Mouse (Mus musculus) lung, embryonic 16.5 days (tissue): ENCODE data around the gene Gpc6. TPM values are rescaled to one million over a fixed set of nuclear protein-coding genes. Genes with fewer than 3 reads are reported as not detected.

Experiments used
- ATAC-seq: fragments of 200-750 bp; cut with Nextera tagmentation; 2 replicates; pipeline ENCODE4 v1.8.0; 2017; ENCODE audit warnings: low read depth, mild to moderate bottlenecking, moderate library complexity
- H3K27ac ChIP-seq: fragments of 300-500 bp; sonication (generic); 2 replicates; pipeline ENCODE4 v1.5.1; 2014; ENCODE audit warnings: mild to moderate bottlenecking, control low read depth, low read length
- H3K27me3 ChIP-seq: fragments of 300-500 bp; sonication (generic); 2 replicates; pipeline ENCODE4 v1.6.1; 2014; ENCODE audit warnings: low read depth, low read length, mixed read lengths; ENCODE audit not compliant: control insufficient read depth, insufficient read depth
- H3K36me3 ChIP-seq: fragments of 300-500 bp; sonication (generic); 2 replicates; pipeline ENCODE4 v1.6.1; 2014; ENCODE audit warnings: low read length; ENCODE audit not compliant: control insufficient read depth, insufficient read depth
- H3K4me1 ChIP-seq: fragments of 300-500 bp; sonication (generic); replicated peaks from 2 replicates; pipeline ENCODE4 v1.6.1; 2014; ENCODE audit warnings: low read length, mixed read lengths; ENCODE audit not compliant: control insufficient read depth, insufficient read depth
- H3K4me2 ChIP-seq: fragments of 300-500 bp; sonication (generic); 2 replicates; pipeline ENCODE4 v1.6.1; 2014; ENCODE audit warnings: low read depth, low read length, control low read depth
- H3K4me3 ChIP-seq: fragments of 300-500 bp; sonication (generic); 2 replicates; pipeline ENCODE4 v1.5.1; 2014; ENCODE audit warnings: mild to moderate bottlenecking, low read length, control low read depth
- H3K9ac ChIP-seq: fragments of 300-500 bp; sonication (generic); 2 replicates; pipeline ENCODE4 v1.6.1; 2014; ENCODE audit warnings: low read length, control low read depth
- H3K9me3 ChIP-seq: fragments of 300-500 bp; sonication (generic); 2 replicates; pipeline ENCODE4 v1.6.1; 2016; ENCODE audit warnings: low read length; ENCODE audit not compliant: control insufficient read depth
- WGBS: fragments of 180-500 bp; shearing (Covaris S2); extraction: QIAGEN DNeasy Blood & Tissue Kit; methylation state at CpG from one replicate; pipeline ENCODE4 v1.1.7; 2014; 5-methylcytosine and 5-hydroxymethylcytosine counted together
- polyA plus RNA-seq: library from polyadenylated mRNA; unstranded; fragments of >200 nt; fragmentation: Nextera tagmentation; extraction: Ambion mirVana; gene quantifications from 2 replicates; pipeline ENCODE4 v1.2.1, GENCODE M21; 2015

Gene Gpc6
- polyA plus RNA-seq, 1 experiment from 2014 or later = 26.1 TPM

DNA sequence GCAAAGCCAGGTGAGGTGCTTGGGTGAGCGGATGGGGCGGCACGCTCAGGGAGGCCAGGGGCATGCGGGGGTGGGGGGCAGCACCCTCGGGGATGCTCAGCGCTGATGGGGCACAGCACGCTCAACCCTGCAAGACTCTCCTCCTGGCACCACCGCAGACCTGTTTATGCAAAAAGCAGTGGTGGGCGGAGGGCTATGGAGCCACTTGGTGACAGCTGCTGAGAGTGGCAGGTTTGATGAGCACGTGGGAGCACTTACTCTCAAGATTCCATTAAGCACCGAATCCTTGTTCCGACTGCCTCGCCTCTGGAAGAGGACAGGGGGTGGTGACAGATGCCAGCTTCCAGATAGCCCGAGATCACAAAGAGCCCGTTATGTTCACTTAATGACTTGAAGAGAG is 1026.2 kb downstream of the Gpc6 start:
- Histone ChIP-seq H3K27ac (no peak overlapping the region), H3K36me3 (no peaks in the 10 kb centered on the region), H3K9ac (no peak overlapping the region), H3K4me3 (peak overlapping the region; percentile 11), H3K9me3 (no peaks in the 10 kb centered on the region), H3K27me3 (no peaks in the 10 kb centered on the region), H3K4me2 (peak overlapping the region; percentile 48), H3K4me1 (0 out of 2 replicates have a peak, but pooled peaks cover 2% of the 10 kb centered on the region)
- 45% methylated on average over 15 of the region's 15 CpGs for WGBS
- peak; percentile 32; the same call in 1 of the 2 replicates for ATAC-seq

- peak; percentile 76 for ATAC-seq
- H3K4me3 ChIP-seq = peak overlapping the region; percentile 11
- no peak overlapping the region for H3K27ac ChIP-seq
- H3K9ac ChIP-seq = no peak overlapping the region
- H3K9me3 ChIP-seq = no peaks in the 10 kb centered on the region
- H3K4me1 ChIP-seq = 0 out of 2 replicates have a peak, but pooled peaks cover 2% of the 10 kb centered on the region
- H3K27me3 ChIP-seq = no peaks in the 10 kb centered on the region
- peak overlapping the region; percentile 48 for H3K4me2 ChIP-seq
- no peaks in the 10 kb centered on the region for H3K36me3 ChIP-seq
- WGBS = 27% methylated on average over 5 of the region's 5 CpGs
These were observed 1026.6 kb downstream of the Gpc6 start for GRCm38 (mm10) chr14:117951686-117952085.

GRCm38 (mm10) chr14:117956051-117956450 is 1030.9 kb downstream of the Gpc6 start:
- Histone ChIP-seq H3K4me1 (0 out of 2 replicates have a peak, but pooled peaks cover 2% of the 10 kb centered on the region), H3K4me3 (no peak overlapping the region), H3K9ac (no peak overlapping the region), H3K9me3 (no peaks in the 10 kb centered on the region), H3K36me3 (no peaks in the 10 kb centered on the region), H3K27ac (no peak overlapping the region), H3K4me2 (no peak overlapping the region), H3K27me3 (no peaks in the 10 kb centered on the region)
- no peak for ATAC-seq
- 72% methylated on average over 3 of the region's 3 CpGs for WGBS

DNA sequence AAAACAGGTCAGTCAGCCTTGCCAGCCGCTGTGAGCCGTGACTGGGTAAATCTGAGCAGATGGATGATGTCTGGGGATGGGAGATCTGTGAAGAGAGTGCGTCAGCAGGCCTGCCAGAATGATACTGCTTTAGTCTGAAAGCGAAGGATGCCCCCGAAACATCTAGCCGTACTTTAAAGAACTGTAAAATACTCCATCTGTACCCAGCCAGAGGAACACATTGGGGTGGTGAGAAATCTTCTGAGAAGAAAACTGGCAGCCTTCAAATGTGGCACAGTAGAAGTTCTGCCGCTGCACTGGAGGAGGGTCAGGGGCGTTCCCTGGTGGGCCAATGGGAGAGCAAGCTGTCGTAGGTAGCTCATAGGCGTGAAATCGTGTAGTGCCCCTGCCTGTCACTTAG is 1033.3 kb downstream of the Gpc6 start:
- H3K9me3 ChIP-seq = no peaks in the 10 kb centered on the region
- no peaks in the 10 kb centered on the region for H3K36me3 ChIP-seq
- WGBS = 84% methylated on average over 11 of the region's 11 CpGs
- H3K9ac ChIP-seq = no peak overlapping the region
- H3K27ac ChIP-seq = no peak overlapping the region
- ATAC-seq = no peak
- H3K27me3 ChIP-seq = no peaks in the 10 kb centered on the region
- no peak overlapping the region for H3K4me2 ChIP-seq
- H3K4me3 ChIP-seq = no peak overlapping the region
- H3K4me1 ChIP-seq = peaks cover 5% of the 10 kb centered on the region; the same call in 1 of the 2 replicates

- ATAC-seq = peak; percentile 79
- no peak overlapping the region for H3K9ac ChIP-seq
- no peaks in the 10 kb centered on the region for H3K9me3 ChIP-seq
- peaks cover 5% of the 10 kb centered on the region; the same call in 1 of the 2 replicates for H3K4me1 ChIP-seq
- H3K36me3 ChIP-seq = no peaks in the 10 kb centered on the region
- H3K27ac ChIP-seq = 0 out of 2 replicates have a peak overlapping the region, but pooled peaks have one; percentile 20
- H3K27me3 ChIP-seq = no peaks in the 10 kb centered on the region
- WGBS = 38% methylated on average over 6 of the region's 6 CpGs
- H3K4me3 ChIP-seq = no peak overlapping the region
- no peak overlapping the region for H3K4me2 ChIP-seq
These were observed 1036.2 kb downstream of the Gpc6 start for GRCm38 (mm10) chr14:117961267-117961666.

GRCm38 (mm10) chr14:117961844-117962243 is 1036.7 kb downstream of the Gpc6 start:
- WGBS = 72% methylated on average over 6 of the region's 6 CpGs
- H3K27ac ChIP-seq = no peak overlapping the region
- no peaks in the 10 kb centered on the region for H3K9me3 ChIP-seq
- ATAC-seq = no peak
- H3K4me3 ChIP-seq = no peak overlapping the region
- peaks cover 5% of the 10 kb centered on the region; the same call in 1 of the 2 replicates for H3K4me1 ChIP-seq
- H3K4me2 ChIP-seq = no peak overlapping the region
- no peaks in the 10 kb centered on the region for H3K36me3 ChIP-seq
- H3K27me3 ChIP-seq = no peaks in the 10 kb centered on the region
- no peak overlapping the region for H3K9ac ChIP-seq

DNA sequence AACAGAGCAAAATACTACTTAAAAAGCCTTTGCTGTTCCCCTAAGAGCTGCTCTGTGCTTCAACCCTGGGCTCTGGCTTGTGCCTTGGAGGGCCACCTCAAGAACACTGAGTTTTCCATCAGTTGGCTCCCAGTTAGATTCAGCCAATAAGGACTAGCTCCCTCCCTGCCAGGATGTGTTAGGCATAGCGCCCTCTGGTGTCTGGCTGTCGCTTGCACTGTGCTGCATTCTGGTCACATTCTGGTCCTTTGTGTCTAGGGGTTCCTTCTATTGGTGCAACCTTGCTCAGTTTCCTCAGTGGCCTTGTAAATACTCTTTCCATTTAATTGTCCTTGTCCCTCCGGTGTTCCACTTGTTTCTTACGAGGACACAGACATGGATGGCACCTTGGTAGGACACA is 1037.3 kb downstream of the Gpc6 start:
- Histone ChIP-seq H3K4me3 (no peak overlapping the region), H3K36me3 (no peaks in the 10 kb centered on the region), H3K4me1 (peaks cover 5% of the 10 kb centered on the region; the same call in 1 of the 2 replicates), H3K9ac (no peak overlapping the region), H3K4me2 (no peak overlapping the region), H3K9me3 (no peaks in the 10 kb centered on the region), H3K27me3 (no peaks in the 10 kb centered on the region), H3K27ac (no peak overlapping the region)
- WGBS = 67% methylated on average over 4 of the region's 4 CpGs
- peak; percentile 29; the same call in 1 of the 2 replicates for ATAC-seq

- ATAC-seq = no peak
- Histone ChIP-seq H3K4me1 (no peaks in the 10 kb centered on the region), H3K4me2 (no peak overlapping the region), H3K27ac (no peak overlapping the region), H3K27me3 (no peaks in the 10 kb centered on the region), H3K9me3 (no peaks in the 10 kb centered on the region), H3K9ac (no peak overlapping the region), H3K4me3 (no peak overlapping the region), H3K36me3 (no peaks in the 10 kb centered on the region)
- WGBS = 83% methylated on average over 5 of the region's 5 CpGs
These were observed 1047.5 kb downstream of the Gpc6 start for GRCm38 (mm10) chr14:117972576-117972975.

DNA sequence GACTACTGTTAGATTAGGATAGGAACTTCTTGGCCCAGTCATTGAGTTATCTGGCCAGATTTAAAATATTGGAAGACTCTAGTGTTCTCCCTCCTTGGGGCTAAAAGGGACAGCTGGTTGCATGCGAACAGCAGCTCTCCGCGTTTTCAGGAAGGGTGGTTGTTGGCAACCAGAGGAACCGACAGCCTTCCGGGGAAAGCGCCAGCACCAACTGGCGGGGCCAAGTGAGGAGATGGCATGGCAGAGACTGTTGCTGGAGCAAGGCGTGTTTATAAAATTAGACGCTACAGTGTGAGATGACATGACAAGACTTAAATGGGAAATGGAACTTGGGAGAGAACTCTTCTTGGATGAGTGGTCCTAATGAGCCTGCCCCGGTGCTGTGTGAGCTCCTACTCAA is 1056.4 kb downstream of the Gpc6 start:
- Histone ChIP-seq H3K4me2 (no peak overlapping the region), H3K27ac (no peak overlapping the region), H3K36me3 (no peaks in the 10 kb centered on the region), H3K27me3 (no peaks in the 10 kb centered on the region), H3K4me1 (no peaks in the 10 kb centered on the region), H3K9ac (no peak overlapping the region), H3K4me3 (no peak overlapping the region), H3K9me3 (0 out of 2 replicates have a peak, but pooled peaks cover 2% of the 10 kb centered on the region)
- 81% methylated on average over 10 of the region's 10 CpGs for WGBS
- ATAC-seq = no peak

DNA sequence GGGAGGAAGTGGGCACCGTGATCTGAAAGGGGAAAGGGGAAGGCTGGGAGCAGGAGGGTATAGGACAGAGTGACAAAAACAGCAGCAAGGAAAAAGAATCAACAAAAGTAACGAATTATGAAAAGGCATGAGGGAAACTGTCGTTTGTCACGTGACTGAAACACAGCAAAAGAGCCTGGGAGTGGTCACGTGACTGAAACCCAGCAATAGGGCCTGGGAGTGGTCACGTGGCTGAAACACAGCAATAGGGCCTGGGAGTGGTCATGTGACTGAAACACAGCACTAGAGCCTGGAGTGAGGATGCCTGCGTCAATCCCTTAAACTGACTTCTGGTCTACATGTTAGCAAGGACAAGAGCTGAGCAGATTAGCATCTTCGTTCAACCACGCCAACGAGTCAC is 1063.3 kb downstream of the Gpc6 start:
- H3K4me2 ChIP-seq = no peak overlapping the region
- no peaks in the 10 kb centered on the region for H3K9me3 ChIP-seq
- no peaks in the 10 kb centered on the region for H3K4me1 ChIP-seq
- no peaks in the 10 kb centered on the region for H3K36me3 ChIP-seq
- no peak overlapping the region for H3K4me3 ChIP-seq
- H3K27ac ChIP-seq = no peak overlapping the region
- no peaks in the 10 kb centered on the region for H3K27me3 ChIP-seq
- H3K9ac ChIP-seq = no peak overlapping the region
- ATAC-seq = no peak
- WGBS = 87% methylated on average over 10 of the region's 10 CpGs
